Mouse (Mus musculus) C2C12 (cell line): ENCODE measurements around the gene Tctex1d4.

ENCODE experiments used
- CTCF ChIP-seq: IDR thresholded peaks from one replicate; pipeline ENCODE4 v1.5.1; 2011; ENCODE audit not compliant: control insufficient read depth, insufficient read depth, insufficient read length
- MYOG ChIP-seq: IDR thresholded peaks from one replicate; pipeline ENCODE4 v1.6.1; 2011; ENCODE audit not compliant: control insufficient read depth, insufficient read length; ENCODE audit errors: extremely low read depth
- USF1 ChIP-seq: IDR thresholded peaks from one replicate; pipeline ENCODE4 v1.6.1; 2011; ENCODE audit warnings: low read depth, mild to moderate bottlenecking, control low read depth, moderate library complexity

DNA sequence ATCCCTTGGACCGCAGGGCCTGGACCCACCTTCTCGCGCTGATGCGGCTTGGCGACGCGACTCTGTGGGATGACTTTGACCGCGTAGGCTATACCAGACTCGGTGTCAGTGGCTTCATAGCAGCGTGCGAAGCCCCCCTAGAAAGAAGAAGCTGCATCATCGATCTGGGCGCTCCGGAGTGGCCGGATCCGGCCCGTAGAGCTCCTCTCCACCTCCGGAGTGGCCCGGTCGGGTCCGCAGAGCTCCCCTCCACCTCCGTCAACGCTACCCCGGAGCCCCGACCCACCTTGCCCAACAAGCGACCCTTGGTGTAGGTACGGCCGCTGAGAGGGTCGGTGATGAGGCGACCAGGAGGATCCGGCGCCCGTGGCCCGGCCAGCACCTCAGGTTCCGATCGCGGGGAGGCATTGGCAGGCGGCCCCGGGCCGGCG, 6.8 kb downstream of the Tctex1d4 start:
- no peak for TF ChIP-seq CTCF
- no peak for TF ChIP-seq MYOG
- no peak for TF ChIP-seq USF1
